Mouse (Mus musculus) liver, adult 2 months (tissue): ENCODE measurements around the gene Hoxb3. TPM values are rescaled to one million over a fixed set of nuclear protein-coding genes. Genes with fewer than 3 reads are reported as not detected.

Source experiments
- DNase-seq: peaks from one replicate; pipeline ENCODE4 v3.0.0-alpha.2; 2011; ENCODE audit warnings: low read depth, low spot score; ENCODE audit errors: extremely low read depth
- H3K27ac ChIP-seq: fragments of 200-500 bp; replicated peaks from 2 replicates; pipeline ENCODE4 v1.5.1; 2012; ENCODE audit warnings: low read depth, mild to moderate bottlenecking, control low read depth, inconsistent platforms, low read length; ENCODE audit not compliant: insufficient read depth
- H3K27me3 ChIP-seq: fragments of 200-500 bp; 2 replicates; pipeline ENCODE4 v1.6.1; 2012; ENCODE audit warnings: mild to moderate bottlenecking, moderate library complexity, low read length, inconsistent platforms; ENCODE audit not compliant: control insufficient read depth, insufficient read depth
- H3K36me3 ChIP-seq: fragments of 200-500 bp; 2 replicates; pipeline ENCODE4 v1.6.1; 2012; ENCODE audit warnings: low read length, inconsistent platforms; ENCODE audit not compliant: control insufficient read depth, insufficient read depth
- H3K4me1 ChIP-seq: fragments of 200-500 bp; 2 replicates; pipeline ENCODE4 v1.6.1; 2011; ENCODE audit warnings: low read length; ENCODE audit not compliant: control insufficient read depth, insufficient read depth
- H3K4me3 ChIP-seq: fragments of 200-500 bp; 2 replicates; pipeline ENCODE4 v1.5.1; 2011; ENCODE audit warnings: low read depth, mild to moderate bottlenecking, control low read depth, low read length, moderate library complexity; ENCODE audit not compliant: insufficient read depth
- H3K79me2 ChIP-seq: fragments of 200-500 bp; 2 replicates; pipeline ENCODE4 v1.6.1; 2012; ENCODE audit warnings: inconsistent platforms, mild to moderate bottlenecking, low read length, moderate library complexity; ENCODE audit not compliant: control insufficient read depth, insufficient read depth
- H3K9ac ChIP-seq: fragments of 200-500 bp; 2 replicates; pipeline ENCODE4 v1.6.1; 2012; ENCODE audit warnings: low read depth, mild to moderate bottlenecking, control low read depth, inconsistent platforms, low read length
- CTCF ChIP-seq: fragments of 200-500 bp; IDR thresholded peaks from 2 replicates; pipeline ENCODE4 v1.5.1; 2011; ENCODE audit warnings: low read depth, low read length, control low read depth
- POLR2A ChIP-seq: fragments of 200-500 bp; IDR thresholded peaks from 2 replicates; pipeline ENCODE4 v1.6.1; 2011; ENCODE audit warnings: low read length, control low read depth; ENCODE audit not compliant: insufficient read depth; ENCODE audit errors: extremely low read depth
- WGBS: fragments of 180-500 bp; shearing (Covaris S2); methylation state at CpG from one replicate; pipeline ENCODE4 v1.1.7; 2018; 5-methylcytosine and 5-hydroxymethylcytosine counted together
- polyA plus RNA-seq: library from polyadenylated mRNA; depleted of rRNA; stranded (reverse); fragments of >200 nt; gene quantifications from 2 replicates; pipeline ENCODE4 v1.2.3, GENCODE M21; 2012
- total RNA-seq: library from RNA; depleted of rRNA; stranded (reverse); fragments of >200 nt; gene quantifications from 2 replicates; pipeline ENCODE4 v1.2.3, GENCODE M21; 2014

Gene Hoxb3
- total and polyA plus RNA-seq, 2 experiments: 0.18 to 0.48 TPM

DNA sequence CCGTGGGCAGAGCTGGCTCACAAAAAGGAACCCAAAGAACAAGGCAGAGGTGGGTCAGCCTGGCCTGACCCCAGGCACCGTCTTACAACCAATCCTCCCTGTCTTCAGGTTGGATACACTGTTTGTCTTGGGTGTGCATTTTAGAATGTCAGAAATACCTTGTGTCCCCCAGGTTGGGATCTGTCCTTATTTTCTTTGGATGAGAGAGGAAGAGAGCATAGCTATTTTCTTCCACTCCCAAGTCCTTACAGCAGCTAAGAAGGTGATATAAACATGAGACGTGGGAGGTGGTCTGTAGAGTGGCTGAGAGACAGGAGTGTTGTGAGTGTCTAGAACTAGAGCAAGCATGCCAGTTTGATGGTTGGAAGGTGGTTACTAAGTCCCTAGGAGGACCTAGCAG, 25.7 kb upstream of the Hoxb3 start:
- no peak overlapping the region for H3K27ac ChIP-seq
- H3K4me1 ChIP-seq: no peaks in the 10 kb centered on the region
- H3K4me3 ChIP-seq: no peak overlapping the region
- peaks cover 31% of the 10 kb centered on the region for H3K27me3 ChIP-seq
- TF ChIP-seq CTCF (no peak), POLR2A (no peak)
- H3K79me2 ChIP-seq: no peaks in the 10 kb centered on the region
- DNase-seq: no peak
- H3K9ac ChIP-seq: no peak overlapping the region
- no peaks in the 10 kb centered on the region for H3K36me3 ChIP-seq
- whole genome bisulfite sequencing: 23% methylated on average over 3 of the region's 3 CpGs

GRCm38 (mm10) chr11:96297968-96298635, 25.0 kb upstream of the Hoxb3 start:
- H3K36me3 ChIP-seq: no peaks in the 10 kb centered on the region
- no peak overlapping the region for H3K27ac ChIP-seq
- WGBS: 19% methylated on average over 11 of the region's 11 CpGs
- peaks cover 31% of the 10 kb centered on the region for H3K27me3 ChIP-seq
- TF ChIP-seq POLR2A (no peak), CTCF (no peak)
- H3K4me1 ChIP-seq: no peaks in the 10 kb centered on the region
- no peak for DNase-seq
- H3K79me2 ChIP-seq: no peaks in the 10 kb centered on the region
- no peak overlapping the region for H3K4me3 ChIP-seq
- no peak overlapping the region for H3K9ac ChIP-seq

- WGBS: 2% methylated on average over 66 of the region's 66 CpGs
- peak overlapping the region; percentile 24 for H3K9ac ChIP-seq
- H3K79me2 ChIP-seq: no peaks in the 10 kb centered on the region
- DNase-seq: no peak
- no peaks in the 10 kb centered on the region for H3K4me1 ChIP-seq
- TF ChIP-seq CTCF (no peak), POLR2A (no peak)
- peak overlapping the region; percentile 40 for H3K4me3 ChIP-seq
- no peaks in the 10 kb centered on the region for H3K36me3 ChIP-seq
- peaks cover 38% of the 10 kb centered on the region for H3K27me3 ChIP-seq
- H3K27ac ChIP-seq: no peak overlapping the region
Measured at GRCm38 (mm10) chr11:96298895-96299667, 24.0 kb upstream of the Hoxb3 start.

- no peak overlapping the region for H3K9ac ChIP-seq
- H3K27me3 ChIP-seq: peaks cover 35% of the 10 kb centered on the region
- H3K4me1 ChIP-seq: no peaks in the 10 kb centered on the region
- DNase-seq: no peak
- H3K79me2 ChIP-seq: no peaks in the 10 kb centered on the region
- WGBS: 12% methylated on average over 9 of the region's 9 CpGs
- H3K27ac ChIP-seq: no peak overlapping the region
- H3K4me3 ChIP-seq: no peak overlapping the region
- TF ChIP-seq POLR2A (no peak), CTCF (no peak)
- H3K36me3 ChIP-seq: no peaks in the 10 kb centered on the region
Measured at GRCm38 (mm10) chr11:96299781-96300180, 23.3 kb upstream of the Hoxb3 start.

DNA sequence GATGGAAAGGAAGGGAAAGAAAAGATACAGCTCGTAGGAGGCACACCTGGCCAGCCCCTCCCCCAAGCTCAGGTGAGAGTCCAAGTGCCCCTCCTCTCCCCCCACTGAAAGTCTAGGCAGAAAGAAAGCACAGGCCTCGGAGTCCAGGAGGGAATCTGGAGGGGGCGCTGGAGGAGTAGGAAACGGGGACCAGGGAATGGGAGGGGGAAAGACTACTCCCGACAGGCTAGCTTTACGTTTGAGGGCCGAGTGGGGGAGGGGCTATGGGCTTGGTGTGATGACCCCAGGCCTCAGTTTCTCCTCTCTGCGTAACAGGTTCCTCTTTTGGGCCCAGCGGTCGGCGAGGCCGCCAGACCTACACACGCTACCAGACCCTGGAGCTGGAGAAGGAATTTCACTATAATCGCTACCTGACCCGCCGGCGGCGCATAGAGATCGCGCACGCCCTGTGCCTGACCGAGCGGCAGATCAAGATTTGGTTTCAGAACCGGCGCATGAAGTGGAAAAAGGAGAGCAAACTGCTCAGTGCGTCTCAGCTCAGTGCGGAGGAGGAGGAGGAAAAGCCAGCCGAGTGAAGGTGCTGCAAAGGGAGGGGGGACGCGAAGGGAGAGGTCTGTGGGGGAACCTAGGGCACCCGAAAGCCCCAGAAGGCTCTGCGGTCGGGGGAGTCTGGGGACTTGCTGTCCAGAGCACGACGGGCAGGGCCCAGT, 22.6 kb upstream of the Hoxb3 start:
- H3K4me3 ChIP-seq: no peak overlapping the region

More for the DNA sequence above, 22.6 kb upstream of the Hoxb3 start:
- H3K27me3 ChIP-seq: peaks cover 32% of the 10 kb centered on the region
- no peaks in the 10 kb centered on the region for H3K79me2 ChIP-seq
- no peak for DNase-seq
- H3K27ac ChIP-seq: no peak overlapping the region
- WGBS: 12% methylated on average over 35 of the region's 35 CpGs
- H3K9ac ChIP-seq: no peak overlapping the region
- TF ChIP-seq CTCF: no peak
- TF ChIP-seq POLR2A: no peak
- no peaks in the 10 kb centered on the region for H3K36me3 ChIP-seq
- H3K4me1 ChIP-seq: no peaks in the 10 kb centered on the region
